Mouse (Mus musculus) heart, embryonic 10.5 days (tissue): ENCODE measurements at regions not wholly inside any gene's neighbourhood (a gene's known extent, or its start where the extent isn't known, plus 50 kb on each side); places are given as distances from the start of the nearest gene placed in this dataset.
A peak's percentile ranks its signal among the peaks of the same experiment; 100 is the strongest.

Experiments
- DNase-seq: peaks from one replicate; pipeline ENCODE4 v3.0.0-alpha.2; 2017; ENCODE audit warnings: low spot score
- H3K27ac ChIP-seq: fragments of 300-500 bp; sonication (generic); 2 replicates; pipeline ENCODE4 v1.5.1; 2016; ENCODE audit warnings: mild to moderate bottlenecking
- H3K27me3 ChIP-seq: fragments of 300-500 bp; sonication (generic); 2 replicates; pipeline ENCODE4 v1.6.1; 2016; ENCODE audit warnings: mild to moderate bottlenecking; ENCODE audit not compliant: poor library complexity, insufficient read depth, severe bottlenecking
- H3K36me3 ChIP-seq: fragments of 300-500 bp; sonication (generic); 2 replicates; pipeline ENCODE4 v1.6.1; 2016; ENCODE audit warnings: mild to moderate bottlenecking, moderate library complexity
- H3K4me1 ChIP-seq: fragments of 300-500 bp; sonication (generic); 2 replicates; pipeline ENCODE4 v1.6.1; 2016; ENCODE audit warnings: mild to moderate bottlenecking
- H3K4me3 ChIP-seq: fragments of 300-500 bp; sonication (generic); 2 replicates; pipeline ENCODE4 v1.5.1; 2016; ENCODE audit warnings: mild to moderate bottlenecking, moderate library complexity
- H3K9me3 ChIP-seq: fragments of 300-500 bp; sonication (generic); 2 replicates; pipeline ENCODE4 v1.6.1; 2016; ENCODE audit warnings: mild to moderate bottlenecking, moderate library complexity
- WGBS: fragments of 180-500 bp; shearing (Covaris S2); methylation state at CpG from one replicate; pipeline ENCODE4 v1.1.7; 2016; 5-methylcytosine and 5-hydroxymethylcytosine counted together

DNA sequence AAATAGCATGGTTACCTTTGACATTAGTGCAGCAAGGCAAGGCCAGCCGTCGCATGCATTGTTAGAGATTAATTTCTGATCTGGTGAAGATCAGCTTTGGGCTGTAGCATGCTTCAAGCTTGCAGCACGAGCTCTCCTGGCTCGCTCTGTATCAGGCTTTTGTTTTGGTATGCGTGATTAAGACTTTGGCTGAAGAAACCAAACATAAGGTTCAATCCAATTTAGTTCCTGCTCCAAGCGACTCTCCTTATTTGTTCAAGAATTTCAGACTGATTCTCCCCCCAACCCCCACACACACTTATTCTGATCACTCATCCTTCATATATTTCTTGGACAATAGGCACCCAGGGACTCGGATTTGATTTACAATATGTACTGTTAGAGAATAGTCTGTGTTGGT lies 118.0 kb upstream of the Gm5148 start:
- 72% methylated on average over 7 of the region's 7 CpGs for WGBS
- no peak overlapping the region for H3K4me3 ChIP-seq
- no peak overlapping the region for H3K27ac ChIP-seq
- no peak for DNase-seq
- H3K9me3 ChIP-seq = no peaks in the 10 kb centered on the region
- no peaks in the 10 kb centered on the region for H3K27me3 ChIP-seq
- no peaks in the 10 kb centered on the region for H3K36me3 ChIP-seq
- H3K4me1 ChIP-seq = 0 out of 2 replicates have a peak, but pooled peaks cover 10% of the 10 kb centered on the region

DNA sequence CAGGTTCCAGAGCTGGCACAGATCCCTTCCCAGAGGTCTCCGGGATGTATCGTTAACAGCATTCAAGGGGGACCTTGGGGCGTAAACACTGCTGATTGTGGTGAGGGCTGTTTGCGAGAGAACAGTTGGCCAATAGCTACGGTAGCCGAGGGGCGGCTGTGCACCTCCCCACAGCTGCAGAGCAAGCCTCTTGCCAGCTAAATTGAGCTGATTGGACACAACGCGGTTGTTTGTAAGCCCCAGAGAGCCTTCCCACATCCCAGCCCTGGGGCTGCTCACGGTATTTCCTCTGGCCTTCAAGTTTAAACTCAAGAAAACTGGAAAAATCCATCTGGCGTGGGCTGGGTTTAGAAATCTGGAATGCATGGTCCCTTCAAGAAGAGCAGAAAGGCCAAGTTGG lies 114.6 kb upstream of the Gm5148 start:
- Histone ChIP-seq H3K27ac (no peak overlapping the region), H3K4me3 (no peak overlapping the region), H3K36me3 (no peaks in the 10 kb centered on the region), H3K4me1 (peaks cover 13% of the 10 kb centered on the region; the same call in 1 of the 2 replicates), H3K9me3 (no peaks in the 10 kb centered on the region), H3K27me3 (no peaks in the 10 kb centered on the region)
- WGBS = 85% methylated on average over 11 of the region's 11 CpGs
- no peak for DNase-seq

DNA sequence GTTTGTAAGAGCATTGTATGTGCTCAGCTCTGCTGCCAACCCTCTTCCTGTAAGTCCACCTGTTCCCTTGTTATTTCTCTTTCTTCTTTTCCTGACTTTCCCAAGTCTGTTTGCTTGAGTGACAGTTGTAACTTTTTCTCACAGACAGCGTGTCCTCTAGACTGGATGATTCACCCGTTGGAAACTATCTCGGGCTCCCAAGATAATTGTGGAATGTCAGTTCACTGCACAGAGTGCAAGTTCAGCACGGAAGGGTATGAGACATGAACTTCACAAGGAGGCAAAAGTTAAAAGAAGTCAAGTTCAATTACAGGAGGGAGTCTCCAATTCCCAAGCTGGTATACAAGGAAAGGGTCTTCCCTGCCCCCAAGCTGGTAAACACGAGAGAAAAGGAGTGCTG lies 112.5 kb upstream of the Gm5148 start:
- Histone ChIP-seq H3K4me1 (peaks cover 13% of the 10 kb centered on the region; the same call in 1 of the 2 replicates), H3K27me3 (no peaks in the 10 kb centered on the region), H3K9me3 (no peaks in the 10 kb centered on the region), H3K4me3 (no peak overlapping the region), H3K27ac (no peak overlapping the region), H3K36me3 (no peaks in the 10 kb centered on the region)
- no peak for DNase-seq
- 26% methylated on average over 5 of the region's 5 CpGs for WGBS

DNA sequence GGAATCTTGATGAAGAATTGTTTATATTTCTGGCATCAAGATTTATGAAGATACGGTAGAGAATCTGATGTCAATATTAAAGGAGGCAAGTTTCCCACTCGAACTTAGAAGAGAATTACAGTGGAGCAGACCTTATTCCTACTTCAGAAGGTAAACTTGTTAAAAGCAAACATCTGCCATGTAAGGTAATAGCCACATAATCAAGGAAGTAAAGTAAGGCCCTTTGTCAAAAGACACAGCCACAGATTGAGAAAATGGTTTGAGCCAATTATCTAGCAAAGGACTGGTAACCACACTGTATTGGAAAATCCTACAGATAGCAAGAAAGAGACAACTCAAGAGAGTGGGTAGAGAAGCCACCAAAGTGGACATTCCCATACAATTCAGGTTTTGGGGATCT lies 111.4 kb upstream of the Gm5148 start:
- Histone ChIP-seq H3K4me1 (peaks cover 13% of the 10 kb centered on the region; the same call in 1 of the 2 replicates), H3K27me3 (no peaks in the 10 kb centered on the region), H3K27ac (no peak overlapping the region), H3K4me3 (no peak overlapping the region), H3K9me3 (no peaks in the 10 kb centered on the region), H3K36me3 (no peaks in the 10 kb centered on the region)
- WGBS = 87% methylated on average over 2 of the region's 2 CpGs
- no peak for DNase-seq

DNA sequence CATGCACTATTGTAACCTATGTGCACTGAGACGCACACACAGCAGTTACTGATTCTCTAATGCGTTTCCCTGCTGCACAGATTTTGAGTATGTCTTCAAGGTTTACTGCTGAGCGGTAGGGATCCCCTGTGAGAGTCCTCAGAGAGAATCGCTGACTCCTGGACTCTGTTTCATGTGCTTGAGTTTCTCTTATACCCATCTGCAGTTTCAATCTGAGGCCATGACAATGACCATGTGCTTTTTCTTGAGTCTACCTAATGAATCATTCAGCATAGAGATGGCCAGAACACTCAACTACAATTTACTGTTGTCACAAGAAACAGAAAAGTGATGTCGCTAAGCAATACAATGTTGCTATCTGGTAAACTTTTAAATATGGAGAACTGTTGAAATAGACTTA lies 110.8 kb upstream of the Gm5148 start:
- Histone ChIP-seq H3K9me3 (no peaks in the 10 kb centered on the region), H3K4me3 (no peak overlapping the region), H3K27ac (peak overlapping the region; percentile 52; the same call in 1 of the 2 replicates), H3K27me3 (no peaks in the 10 kb centered on the region), H3K4me1 (peaks cover 13% of the 10 kb centered on the region; the same call in 1 of the 2 replicates), H3K36me3 (no peaks in the 10 kb centered on the region)
- DNase-seq = no peak
- WGBS = 87% methylated on average over 5 of the region's 5 CpGs

DNA sequence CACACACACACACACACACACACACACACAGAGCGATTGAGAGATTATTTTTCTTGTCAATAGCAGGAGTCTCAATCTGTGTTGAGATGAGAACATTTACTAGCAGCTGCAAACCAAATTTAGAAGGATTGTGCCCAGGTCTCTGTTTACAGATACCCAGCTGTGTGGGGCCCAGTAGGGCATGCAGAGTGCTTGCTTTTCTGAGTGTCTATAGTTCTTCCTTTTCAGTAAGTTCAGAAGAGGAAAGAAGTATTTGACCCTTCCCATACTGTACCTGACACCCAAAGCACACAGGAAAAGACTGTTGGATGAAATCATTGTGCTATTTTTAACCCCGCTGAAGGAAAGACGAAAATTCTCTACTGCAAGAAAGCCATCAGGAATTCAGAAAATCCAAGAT lies 110.3 kb upstream of the Gm5148 start:
- Histone ChIP-seq H3K27ac (peak overlapping the region; percentile 66; the same call in 1 of the 2 replicates), H3K4me1 (peaks cover 13% of the 10 kb centered on the region; the same call in 1 of the 2 replicates), H3K4me3 (no peak overlapping the region), H3K36me3 (no peaks in the 10 kb centered on the region), H3K9me3 (no peaks in the 10 kb centered on the region), H3K27me3 (no peaks in the 10 kb centered on the region)
- no peak for DNase-seq
- WGBS = 55% methylated on average over 3 of the region's 3 CpGs

DNA sequence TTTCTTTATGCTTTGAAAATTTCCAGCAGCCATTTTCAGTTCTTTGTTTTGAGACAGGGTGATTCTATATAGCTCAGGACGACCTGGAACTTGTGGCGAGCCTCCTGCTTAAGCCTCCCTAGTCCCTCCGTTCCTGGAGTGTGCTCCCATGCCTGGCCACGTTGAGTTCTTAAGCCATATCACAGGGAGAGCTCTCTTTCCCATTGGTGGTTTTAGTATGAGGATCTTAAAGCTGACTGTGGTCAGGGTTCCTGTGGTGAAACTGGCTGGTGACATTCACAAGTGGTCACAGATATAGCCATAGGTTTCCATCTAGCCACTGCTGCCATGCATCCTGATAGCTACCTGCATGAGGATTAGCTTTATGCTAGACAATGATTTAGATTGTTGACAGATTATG lies 109.1 kb upstream of the Gm5148 start:
- H3K4me1 ChIP-seq = peaks cover 13% of the 10 kb centered on the region; the same call in 1 of the 2 replicates
- H3K9me3 ChIP-seq = no peaks in the 10 kb centered on the region
- no peak overlapping the region for H3K4me3 ChIP-seq
- WGBS = 63% methylated on average over 4 of the region's 4 CpGs
- H3K27ac ChIP-seq = no peak overlapping the region
- no peaks in the 10 kb centered on the region for H3K27me3 ChIP-seq
- DNase-seq = no peak
- no peaks in the 10 kb centered on the region for H3K36me3 ChIP-seq

DNA sequence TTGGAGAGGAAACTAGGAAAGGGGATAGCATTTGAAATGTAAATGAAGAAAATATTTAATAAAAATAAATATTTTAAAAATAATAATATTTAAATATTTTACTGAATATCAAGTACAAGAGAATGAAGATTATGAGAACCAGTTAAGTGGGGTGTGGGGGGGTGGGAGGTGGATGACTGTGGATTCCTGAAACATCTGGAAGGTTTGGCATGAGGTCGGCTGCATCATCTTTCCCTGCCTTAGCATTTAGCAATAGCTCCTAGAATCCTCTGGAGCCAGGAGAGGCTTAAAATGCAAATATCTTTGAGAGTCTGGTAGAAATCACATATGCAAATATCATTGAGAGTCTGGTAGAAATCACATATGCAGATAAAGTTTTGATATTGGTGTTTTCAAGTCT lies 103.3 kb upstream of the Gm5148 start:
- Histone ChIP-seq H3K4me1 (no peaks in the 10 kb centered on the region), H3K27ac (no peak overlapping the region), H3K36me3 (no peaks in the 10 kb centered on the region), H3K9me3 (no peaks in the 10 kb centered on the region), H3K4me3 (no peak overlapping the region), H3K27me3 (0 out of 2 replicates have a peak, but pooled peaks cover 7% of the 10 kb centered on the region)
- 76% methylated on average over 1 of the region's 1 CpGs for WGBS
- no peak for DNase-seq

DNA sequence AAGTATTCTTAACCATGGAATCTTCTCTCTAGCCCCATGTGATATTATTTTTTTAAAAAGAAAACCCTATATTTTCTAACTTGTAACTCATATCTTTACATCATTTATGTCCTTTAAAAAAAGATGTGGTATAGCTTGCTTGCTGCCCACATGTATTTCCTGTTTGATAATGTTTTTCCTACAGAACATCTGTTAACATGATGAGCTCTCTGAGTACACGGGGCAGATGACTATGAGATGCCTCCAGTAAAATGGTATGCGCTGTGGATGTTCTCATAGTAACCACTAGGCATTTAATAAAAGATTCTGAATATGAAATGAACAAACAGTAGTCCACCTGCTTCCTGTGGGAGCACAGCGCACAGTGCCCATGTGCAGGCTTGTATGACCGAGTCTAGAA lies 101.3 kb upstream of the Gm5148 start:
- no peaks in the 10 kb centered on the region for H3K9me3 ChIP-seq

DNA sequence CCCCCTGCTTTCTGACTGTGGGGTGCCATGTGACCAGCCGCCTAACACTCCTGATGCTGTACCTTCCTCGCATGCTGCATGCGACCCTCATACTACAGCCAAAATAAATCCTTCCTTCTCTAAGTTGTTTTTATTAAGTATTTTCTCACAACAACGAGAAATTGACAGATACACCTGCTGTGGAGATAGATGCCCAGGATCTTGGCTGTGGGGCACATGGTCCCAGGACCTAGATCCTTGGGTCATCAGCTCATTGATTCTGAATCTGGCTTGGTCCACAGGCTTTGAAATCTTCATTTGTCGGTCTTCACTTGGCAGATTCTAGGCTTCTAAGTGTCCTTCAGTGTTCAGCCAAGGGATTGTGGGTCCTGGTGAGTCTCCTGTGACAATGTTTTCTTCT lies 100.4 kb upstream of the Gm5148 start:
- H3K27ac ChIP-seq = no peak overlapping the region
- no peak for DNase-seq
- WGBS = 85% methylated on average over 5 of the region's 5 CpGs
- H3K4me3 ChIP-seq = no peak overlapping the region
- no peaks in the 10 kb centered on the region for H3K9me3 ChIP-seq
- H3K4me1 ChIP-seq = peaks cover 9% of the 10 kb centered on the region; the same call in 1 of the 2 replicates
- H3K27me3 ChIP-seq = 0 out of 2 replicates have a peak, but pooled peaks cover 10% of the 10 kb centered on the region
- H3K36me3 ChIP-seq = no peaks in the 10 kb centered on the region

More for the DNA sequence above, 101.3 kb upstream of the Gm5148 start:
- WGBS = 91% methylated on average over 4 of the region's 4 CpGs
- no peak overlapping the region for H3K4me3 ChIP-seq
- H3K4me1 ChIP-seq = 0 out of 2 replicates have a peak, but pooled peaks cover 1% of the 10 kb centered on the region
- DNase-seq = no peak
- no peaks in the 10 kb centered on the region for H3K36me3 ChIP-seq
- no peak overlapping the region for H3K27ac ChIP-seq
- 0 out of 2 replicates have a peak, but pooled peaks cover 10% of the 10 kb centered on the region for H3K27me3 ChIP-seq

DNA sequence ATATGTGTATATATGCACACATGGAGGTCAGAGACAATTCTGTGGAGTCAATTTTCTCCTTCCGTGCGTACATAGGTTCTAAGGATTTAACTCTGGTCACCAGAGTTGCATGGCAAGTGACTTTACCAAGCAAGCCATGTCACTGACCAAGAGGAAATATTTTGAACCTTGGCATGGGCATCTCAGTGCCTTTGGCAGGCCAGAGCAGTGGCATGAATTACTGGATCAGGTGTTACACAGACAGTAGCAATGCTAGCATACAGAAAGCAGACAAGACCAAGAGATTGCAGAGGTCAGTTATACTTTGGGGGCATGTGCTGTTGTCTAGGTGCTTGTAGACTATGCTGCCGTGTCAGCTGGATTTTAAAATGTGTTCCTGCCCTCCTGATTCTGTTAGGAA lies 95.2 kb upstream of the Gm5148 start:
- H3K4me1 ChIP-seq = peaks cover 9% of the 10 kb centered on the region; the same call in 1 of the 2 replicates
- H3K9me3 ChIP-seq = no peaks in the 10 kb centered on the region
- H3K27ac ChIP-seq = no peak overlapping the region
- H3K27me3 ChIP-seq = 0 out of 2 replicates have a peak, but pooled peaks cover 7% of the 10 kb centered on the region
- WGBS = 76% methylated on average over 3 of the region's 3 CpGs
- H3K36me3 ChIP-seq = no peaks in the 10 kb centered on the region
- no peak overlapping the region for H3K4me3 ChIP-seq
- DNase-seq = no peak

DNA sequence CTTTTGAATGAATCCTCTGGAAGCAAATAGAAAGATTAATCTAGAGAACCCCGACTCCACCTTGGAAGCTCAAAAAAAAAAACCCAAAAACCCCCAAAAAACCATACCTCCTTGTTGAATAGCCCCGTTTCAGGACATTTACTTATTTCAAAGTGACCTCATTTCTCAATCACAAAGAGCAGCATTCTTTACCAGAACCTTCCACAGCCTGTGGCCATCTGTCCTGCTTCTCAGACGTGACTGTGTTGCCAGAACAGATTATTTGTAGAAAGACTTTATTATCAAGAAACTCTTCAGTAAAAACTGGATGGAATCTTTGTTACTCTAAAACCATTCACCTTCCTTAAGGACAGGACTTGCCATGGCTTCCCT lies 93.1 kb upstream of the Gm5148 start:
- WGBS = 77% methylated on average over 3 of the region's 3 CpGs
- Histone ChIP-seq H3K27ac (no peak overlapping the region), H3K4me3 (no peak overlapping the region), H3K9me3 (no peaks in the 10 kb centered on the region), H3K36me3 (no peaks in the 10 kb centered on the region), H3K4me1 (peaks cover 9% of the 10 kb centered on the region; the same call in 1 of the 2 replicates), H3K27me3 (0 out of 2 replicates have a peak, but pooled peaks cover 1% of the 10 kb centered on the region)
- DNase-seq = no peak

DNA sequence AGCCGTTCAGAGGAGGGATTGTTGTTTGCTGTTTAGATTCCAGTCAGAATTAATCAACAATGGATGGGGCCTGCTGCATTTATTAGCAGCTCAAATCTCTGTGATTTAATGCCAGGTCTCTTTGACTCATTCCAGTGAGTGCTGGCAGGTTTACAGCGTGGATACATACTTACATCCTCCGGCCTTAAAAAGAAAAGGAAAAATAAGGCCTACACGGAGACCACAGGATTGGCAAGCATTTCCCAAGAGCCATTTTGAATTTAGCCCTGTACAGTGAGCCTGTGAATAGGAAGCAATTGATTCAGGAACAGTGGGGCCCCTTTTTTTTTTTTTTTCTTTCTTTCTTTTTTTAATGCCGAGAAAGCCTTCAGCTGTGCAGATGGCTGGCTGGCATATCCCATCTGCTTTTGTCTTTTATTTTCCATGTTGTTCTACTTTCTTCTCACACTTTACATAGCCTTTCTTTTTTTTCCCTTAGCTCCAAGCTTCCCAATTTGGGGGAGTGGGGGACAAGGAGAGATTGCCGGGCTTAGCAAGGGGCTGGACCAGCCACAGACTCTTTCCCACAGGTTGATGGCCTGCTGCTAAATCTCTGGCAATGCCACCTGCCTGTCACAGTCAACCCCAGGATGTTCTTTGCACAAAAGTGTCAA lies 92.6 kb upstream of the Gm5148 start:
- Histone ChIP-seq H3K27ac (no peak overlapping the region), H3K27me3 (no peaks in the 10 kb centered on the region), H3K9me3 (no peaks in the 10 kb centered on the region), H3K4me1 (peaks cover 9% of the 10 kb centered on the region; the same call in 1 of the 2 replicates), H3K36me3 (no peaks in the 10 kb centered on the region), H3K4me3 (no peak overlapping the region)
- no peak for DNase-seq
- WGBS = 82% methylated on average over 6 of the region's 6 CpGs
